Mouse (Mus musculus): ENCODE measurements at regions not wholly inside any gene's neighbourhood (a gene's known extent, or its start where the extent isn't known, plus 50 kb on each side); places are given as distances from the start of the nearest gene placed in this dataset.

Small RNAs in the stretch of these regions (microRNA-seq; reads per million reads assigned to microRNA genes)
- gene Mir1187 (ENCODE audit: borderline number of aligned reads in 2 of 2) = 0 reads per million in 2 experiments

Data from heart, postnatal 36 days (tissue).